Mouse (Mus musculus): ENCODE measurements around the gene Ifna13.
A peak's percentile ranks its signal among the peaks of the same experiment; 100 is the strongest.

Gene Ifna13

DNA sequence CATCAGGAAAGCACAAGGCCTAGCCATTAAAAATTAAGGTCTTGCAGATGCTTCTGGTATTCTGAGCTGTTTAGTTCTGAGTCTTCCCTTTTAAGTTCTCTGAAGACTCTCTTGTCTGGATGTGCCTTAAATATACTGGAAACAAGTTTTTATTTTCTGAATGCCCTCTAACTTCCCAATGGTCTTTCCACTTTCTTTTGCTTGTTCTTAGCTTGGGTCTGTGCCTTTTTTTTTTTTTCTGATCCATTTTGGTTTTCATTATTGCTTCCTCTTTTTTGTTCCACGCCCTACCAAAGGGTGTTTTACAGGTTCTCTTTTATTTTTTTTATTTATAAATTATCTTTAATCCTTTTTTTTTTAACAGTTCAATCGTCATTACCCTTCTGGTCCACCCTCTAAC lies at the start of gene Ifna13:
Gene Ifna13 (minus strand): TSS at position 101 of the 400 bp plus-strand sequence.
- no peak for DNase-seq (ENCODE audit: low read depth)

DNA sequence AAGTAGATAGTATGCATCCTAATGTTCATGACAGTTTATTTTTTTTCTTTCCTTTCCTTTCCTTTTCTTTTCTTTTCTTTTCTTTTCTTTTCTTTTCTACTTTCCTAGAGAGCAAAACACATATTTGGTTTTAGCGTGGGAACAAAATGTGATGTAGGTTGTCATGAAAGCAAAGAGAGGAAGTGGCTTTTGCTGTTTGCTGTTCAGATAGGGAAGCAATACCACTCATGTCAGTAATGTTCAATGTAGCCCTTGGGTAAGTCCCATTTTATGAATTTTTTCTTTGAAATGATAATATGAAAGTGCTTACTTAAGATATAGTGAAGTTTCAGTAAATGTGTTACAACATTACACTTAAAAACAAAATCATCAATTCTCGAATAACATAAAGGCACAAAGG lies 49.1 kb upstream of the Ifna13 start:
- no peak for DNase-seq (ENCODE audit: low read depth)

DNA sequence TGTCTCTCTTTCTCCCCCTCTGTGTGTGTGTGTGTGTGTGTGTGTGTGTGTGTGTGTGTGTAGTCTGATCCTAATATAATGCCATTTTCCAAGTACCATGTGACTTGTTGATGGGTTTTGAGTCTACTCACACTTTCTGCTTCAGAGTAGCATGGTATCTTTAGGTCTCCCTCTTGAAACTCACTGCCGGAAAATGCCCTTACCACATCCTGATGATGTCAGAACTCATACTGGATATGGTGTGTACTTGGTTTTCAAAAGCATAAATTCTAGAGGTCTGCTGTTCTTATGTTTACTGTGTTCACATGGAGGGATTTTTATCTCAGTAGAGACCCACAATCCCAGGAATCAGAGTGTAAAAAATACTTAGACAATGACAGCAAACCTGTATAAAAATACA lies 48.3 kb upstream of the Ifna13 start:
- no peak for DNase-seq (ENCODE audit: low read depth)

DNA sequence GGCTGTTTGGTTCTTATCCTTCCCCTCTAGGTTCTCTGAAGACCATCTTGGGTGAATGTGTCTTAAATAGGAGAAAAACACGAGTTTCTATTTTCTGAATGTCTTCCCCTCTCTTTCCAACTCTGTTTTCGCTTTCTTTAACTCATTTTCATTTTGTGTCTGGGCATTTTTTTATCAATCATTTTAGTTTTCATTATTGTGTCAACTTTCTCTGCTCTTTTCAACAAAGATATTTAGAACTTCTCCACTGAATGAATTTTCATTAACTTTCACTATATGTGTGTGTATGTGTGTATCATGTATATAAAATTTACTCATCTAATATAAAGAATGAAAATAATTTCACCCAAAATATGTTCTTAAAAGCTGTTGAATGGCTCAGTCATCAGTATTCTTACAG lies 47.0 kb upstream of the Ifna13 start, which contains the start of gene Ifnab:
Gene Ifnab (minus strand): TSS at position 101 of the 400 bp plus-strand sequence.
- DNase-seq (ENCODE audit: low read depth) = no peak

DNA sequence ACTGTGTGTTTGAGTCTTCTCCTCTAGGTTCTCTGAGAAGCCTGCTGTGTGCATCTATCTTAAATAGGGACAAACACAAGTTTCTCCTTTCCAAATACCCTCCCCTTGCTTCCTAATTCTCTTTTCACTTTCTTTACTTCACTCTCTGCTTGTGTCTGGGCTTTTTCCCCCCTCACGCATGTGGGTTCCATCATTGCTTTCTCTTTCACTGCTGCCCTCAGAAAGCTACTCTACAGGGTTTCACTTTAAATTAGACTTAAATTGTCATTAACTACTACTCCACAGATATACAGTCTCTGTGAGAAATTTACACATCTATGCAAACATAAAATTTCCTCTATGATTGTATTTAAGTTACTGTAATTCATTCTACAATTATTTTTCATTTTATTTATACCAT lies 39.6 kb upstream of the Ifna13 start, which contains the start of gene Ifna2:
Gene Ifna2 (minus strand): TSS at position 101 of the 400 bp plus-strand sequence.
- no peak for DNase-seq (ENCODE audit: low read depth)

DNA sequence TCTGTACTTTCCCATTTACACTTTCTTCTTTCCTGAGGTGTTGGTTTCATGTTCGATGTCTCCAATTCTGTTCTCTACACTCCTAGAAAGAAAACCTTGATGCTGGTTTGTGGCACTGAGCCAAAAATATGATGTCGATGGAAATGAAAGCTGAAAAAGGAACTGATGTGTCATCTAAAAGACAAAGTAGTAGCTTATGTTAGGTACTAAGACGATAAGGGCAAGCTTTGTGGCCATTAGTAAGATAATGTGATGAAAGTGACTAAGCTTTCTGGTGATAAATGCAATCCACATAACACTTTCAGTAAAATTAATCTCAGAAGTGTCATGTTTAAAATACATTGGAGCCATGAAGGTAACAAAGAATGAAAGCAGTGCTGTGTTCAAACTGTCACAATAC lies 37.1 kb upstream of the Ifna13 start:
- no peak for DNase-seq (ENCODE audit: low read depth)

DNA sequence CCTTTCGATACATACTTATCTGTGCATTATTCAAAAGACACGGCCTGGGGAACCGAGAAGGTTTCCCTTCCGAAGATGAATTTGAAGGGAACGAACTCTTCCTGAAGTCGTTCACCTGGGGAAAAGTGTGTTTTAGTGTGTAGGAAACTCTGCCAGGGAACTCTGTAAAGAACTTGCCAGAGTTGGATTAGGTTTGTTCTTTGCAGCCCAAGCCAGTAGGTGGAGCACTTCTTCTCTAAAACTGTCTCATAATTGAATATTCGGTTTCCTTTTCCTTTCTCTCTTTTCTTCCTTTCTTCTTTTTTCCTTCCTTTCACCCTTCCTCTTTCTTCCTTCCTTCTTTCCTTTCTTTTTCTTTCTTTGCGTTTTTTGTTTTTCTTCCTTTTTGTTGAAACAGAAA lies 36.1 kb upstream of the Ifna13 start:
- DNase-seq (ENCODE audit: low read depth) = no peak

DNA sequence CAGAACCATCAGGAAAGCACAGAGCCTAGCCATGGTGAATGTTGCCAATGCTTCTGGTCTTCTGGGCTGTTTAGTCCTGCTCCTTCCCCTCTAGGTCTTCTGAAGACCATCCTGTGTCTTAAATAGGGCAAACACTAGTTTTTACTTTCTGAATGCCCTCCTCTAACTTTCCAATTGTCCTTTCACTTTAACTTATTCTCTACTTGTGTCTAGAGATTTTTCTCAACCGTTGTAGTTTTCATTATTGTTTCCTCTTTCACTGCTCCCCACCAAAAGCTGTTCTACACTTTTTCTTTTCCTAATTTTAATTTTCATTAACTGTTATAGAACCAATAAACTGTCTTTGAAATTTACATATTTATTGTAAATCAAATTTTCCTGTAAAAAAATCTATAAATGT lies 32.6 kb upstream of the Ifna13 start, which contains the start of gene Ifna16:
Gene Ifna16 (minus strand): TSS at position 101 of the 400 bp plus-strand sequence.
- no peak for DNase-seq (ENCODE audit: low read depth)

DNA sequence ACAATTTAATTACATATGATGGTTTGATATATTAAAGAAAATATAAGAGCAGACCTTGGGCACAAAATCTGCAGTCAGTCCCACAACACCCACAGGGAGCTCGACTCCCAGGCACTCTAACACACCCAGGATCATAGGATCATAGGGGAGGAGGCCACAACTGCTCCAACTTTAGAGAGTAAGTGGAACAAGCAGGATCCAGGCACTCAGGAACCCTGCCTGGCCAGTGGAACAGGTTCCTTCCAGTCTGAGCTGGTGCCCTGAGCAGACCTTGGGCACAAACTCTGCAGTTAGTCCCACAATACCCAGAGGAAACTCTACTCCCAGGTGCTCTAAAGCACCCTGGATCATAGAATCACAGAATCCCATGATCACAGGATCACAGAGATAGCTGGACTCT lies 11.2 kb upstream of the Ifna13 start:
- DNase-seq (ENCODE audit: low read depth) = no peak

DNA sequence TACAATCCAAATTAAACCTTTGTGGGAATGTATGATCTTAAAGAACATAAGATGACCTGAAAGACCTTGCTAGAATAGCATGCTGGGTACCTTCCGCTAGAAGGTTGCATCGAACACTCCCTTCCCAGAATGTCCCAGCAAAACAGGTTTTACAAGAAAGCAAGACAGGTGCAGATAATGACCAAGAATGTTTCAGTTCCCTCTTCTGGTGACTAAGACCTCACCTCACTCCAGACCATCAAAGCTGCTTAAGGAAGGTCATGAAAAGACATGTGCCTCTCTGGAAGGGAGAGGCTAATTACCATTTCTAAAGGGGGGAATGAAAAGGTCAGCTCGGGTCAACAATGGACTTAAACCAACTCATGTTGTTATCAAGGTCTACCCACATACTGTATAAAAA lies 9.4 kb upstream of the Ifna13 start:
- DNase-seq (ENCODE audit: low read depth) = no peak

DNA sequence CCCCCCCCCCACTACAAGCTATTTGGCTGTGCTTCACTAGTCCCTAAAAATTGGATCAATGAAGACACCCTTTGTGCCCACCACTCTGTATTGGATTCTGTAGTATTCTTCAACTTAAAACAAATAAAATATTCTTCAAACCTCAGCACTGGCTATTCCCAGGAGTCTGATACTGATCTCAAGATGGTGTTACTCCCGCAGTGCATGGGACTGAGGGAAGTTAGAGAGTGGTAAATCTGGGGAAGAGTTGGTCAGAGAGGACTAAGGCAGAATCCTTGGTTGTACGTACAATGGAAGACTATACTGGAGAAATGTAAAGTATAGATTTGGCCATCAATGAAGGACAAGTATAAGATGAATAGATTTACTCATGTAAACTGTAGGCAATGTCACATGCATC lies 1.7 kb downstream of the Ifna13 start:
- no peak for DNase-seq (ENCODE audit: low read depth)

DNA sequence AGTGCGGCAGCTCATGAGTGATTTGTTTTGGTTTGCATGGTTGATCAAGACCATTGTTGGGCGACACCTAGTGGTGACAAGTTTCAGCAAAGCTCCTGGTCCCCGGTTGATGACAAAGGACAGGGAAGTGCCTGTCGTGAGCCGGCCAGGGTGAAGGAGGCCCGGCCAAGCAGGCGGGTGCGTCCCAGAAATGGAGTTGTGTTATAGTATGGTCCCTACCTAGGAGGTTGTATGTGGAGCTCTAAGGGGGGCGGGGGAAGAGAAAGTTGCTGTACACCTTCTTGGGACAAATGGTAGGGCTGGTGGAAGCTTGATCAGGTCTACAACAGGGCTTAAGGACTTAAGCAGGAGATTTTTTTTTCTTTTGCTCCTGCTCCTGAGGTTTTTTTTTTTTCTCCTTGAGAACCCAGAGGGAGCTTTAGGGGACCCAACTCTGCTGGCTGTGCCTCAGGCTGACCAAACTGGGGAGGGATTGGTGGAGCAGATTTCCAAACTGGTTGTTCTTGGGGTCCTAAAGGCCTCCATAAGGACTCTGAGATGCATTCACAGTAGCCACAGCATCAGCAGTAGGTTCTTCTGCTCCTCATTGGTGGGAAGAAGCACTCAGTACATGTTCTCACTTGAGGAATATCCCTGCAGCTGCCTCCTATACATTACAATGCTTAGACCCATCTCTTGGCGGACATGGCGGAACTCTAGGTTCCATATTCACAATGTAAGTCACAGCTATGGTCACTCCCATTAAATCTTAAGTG lies 3.0 kb downstream of the Ifna13 start:
- peak; percentile 95 for DNase-seq (ENCODE audit: low read depth)

DNA sequence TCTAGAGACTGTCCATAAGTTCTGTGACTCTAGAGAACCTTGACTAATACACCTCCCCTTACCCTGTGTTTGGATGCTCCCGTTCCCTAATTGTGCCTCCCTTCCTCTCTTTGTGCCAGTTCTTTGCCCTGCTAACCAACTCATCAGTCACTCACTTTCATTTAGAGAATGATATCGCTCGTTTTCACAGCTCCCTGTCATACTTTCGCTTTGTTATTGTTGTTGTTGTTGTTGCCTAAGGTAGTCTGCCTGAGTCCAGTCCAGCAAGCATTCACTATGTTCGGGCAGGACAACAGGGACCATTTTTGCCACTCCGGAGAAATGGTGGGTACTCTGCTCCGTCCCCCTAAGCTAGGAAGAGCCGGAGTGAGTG lies 3.6 kb downstream of the Ifna13 start:
- no peak for DNase-seq (ENCODE audit: low read depth)

DNA sequence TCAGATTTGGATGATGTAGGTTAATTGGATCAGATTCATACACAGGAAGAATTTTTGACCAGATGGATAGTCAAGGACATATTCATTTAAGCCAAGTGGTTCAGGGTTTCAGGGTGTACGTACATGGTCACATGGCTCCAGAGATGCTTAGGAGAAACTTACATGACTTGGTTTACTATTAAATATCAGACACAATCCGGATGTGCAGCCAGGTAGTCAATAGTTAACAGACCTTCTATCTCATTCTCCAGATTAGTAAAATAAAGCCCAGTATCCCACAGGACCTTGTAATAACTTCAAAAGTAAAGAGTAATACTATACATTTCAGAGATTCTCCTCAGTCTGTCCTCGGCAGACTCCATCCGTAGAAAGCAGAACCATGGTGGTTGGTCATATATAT lies 9.9 kb downstream of the Ifna13 start, which contains the start of gene C87499:
Gene C87499 (minus strand): TSS at position 101 of the 400 bp plus-strand sequence.
- DNase-seq (ENCODE audit: low read depth) = no peak

DNA sequence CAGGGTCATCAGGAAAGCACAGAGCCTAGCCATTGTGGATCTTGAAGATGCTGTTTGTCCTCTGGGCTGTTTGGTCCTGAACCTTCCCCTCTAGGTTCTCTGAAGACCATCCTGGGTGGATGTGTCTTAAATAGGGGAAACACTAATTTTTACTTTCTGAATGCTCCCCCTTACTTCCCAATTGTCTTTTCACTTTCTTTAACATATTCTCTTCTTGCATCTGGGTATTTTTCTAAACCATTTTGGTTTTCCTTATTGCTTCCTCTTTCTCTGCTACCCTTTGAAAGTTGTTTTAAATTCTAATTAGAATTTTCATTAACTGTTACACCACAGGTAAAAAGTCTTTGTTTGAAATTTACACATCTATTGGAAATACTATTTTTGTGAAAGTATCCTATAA lies 41.0 kb downstream of the Ifna13 start, which contains the start of gene Ifna12:
Gene Ifna12 (minus strand): TSS at position 101 of the 400 bp plus-strand sequence.
- DNase-seq (ENCODE audit: low read depth) = no peak
